Mouse (Mus musculus): ENCODE data around the gene Prkar1b. TPM values are rescaled to one million over a fixed set of nuclear protein-coding genes. Genes with fewer than 3 reads are reported as not detected.

Prkar1b gene
- polyA plus RNA-seq, 1 experiment from 2014 or later, result 207 TPM

DNA sequence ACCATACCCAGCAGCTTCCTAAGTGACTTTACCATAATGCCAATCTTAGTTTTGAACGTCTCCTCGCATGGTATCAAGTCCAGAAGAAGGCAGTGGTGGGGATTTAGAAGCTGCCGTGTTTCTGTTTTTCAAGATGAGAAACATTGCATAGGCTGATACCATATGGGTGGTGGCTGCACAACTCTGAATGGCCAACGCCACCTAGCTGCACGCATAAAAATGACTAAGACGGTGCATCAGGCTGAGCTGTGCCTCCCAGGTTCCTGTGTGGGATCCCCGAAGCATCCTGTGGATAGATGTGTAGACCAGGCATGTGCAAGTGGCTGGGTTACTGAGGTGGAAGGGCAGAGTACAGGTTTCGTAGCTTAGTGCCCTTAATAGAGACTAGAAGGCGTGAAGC lies 42.0 kb downstream of the Prkar1b start:
- H3K27ac ChIP-seq (ENCODE audit: low read depth, low read length), result no peak overlapping the region
- peaks cover 11% of the 10 kb centered on the region for H3K36me3 ChIP-seq (ENCODE audit: control insufficient read depth, insufficient read depth, low read length)
- H3K9ac ChIP-seq (replicated peaks; ENCODE audit: low read depth, low read length), result no peak overlapping the region
- no peak overlapping the region for H3K4me3 ChIP-seq (ENCODE audit: low read depth, low read length)
- H3K4me1 ChIP-seq (ENCODE audit: control insufficient read depth, insufficient read depth, low read length), result no peaks in the 10 kb centered on the region
- 77% methylated on average over 9 of the region's 9 CpGs for WGBS
- no peak for ATAC-seq (ENCODE audit: low read depth)
- no peak overlapping the region for H3K4me2 ChIP-seq (ENCODE audit: low read depth, low read length)
- no peaks in the 10 kb centered on the region for H3K9me3 ChIP-seq (ENCODE audit: control insufficient read depth, low read length)
- H3K27me3 ChIP-seq (ENCODE audit: control insufficient read depth, insufficient read depth, low read length), result no peaks in the 10 kb centered on the region

- Histone ChIP-seq H3K4me3 (ENCODE audit: low read depth, low read length) (no peak overlapping the region), H3K36me3 (ENCODE audit: control insufficient read depth, insufficient read depth, low read length) (peaks cover 2% of the 10 kb centered on the region; the same call in 1 of the 2 replicates), H3K9ac (replicated peaks; ENCODE audit: low read depth, low read length) (no peak overlapping the region), H3K4me2 (ENCODE audit: low read depth, low read length) (no peak overlapping the region), H3K27me3 (ENCODE audit: control insufficient read depth, insufficient read depth, low read length) (no peaks in the 10 kb centered on the region), H3K9me3 (ENCODE audit: control insufficient read depth, low read length) (no peaks in the 10 kb centered on the region), H3K27ac (ENCODE audit: low read depth, low read length) (no peak overlapping the region), H3K4me1 (ENCODE audit: control insufficient read depth, insufficient read depth, low read length) (no peaks in the 10 kb centered on the region)
- 73% methylated on average over 6 of the region's 6 CpGs for WGBS
- no peak for ATAC-seq (ENCODE audit: low read depth)
These were observed 48.0 kb downstream of the Prkar1b start for GRCm38 (mm10) chr5:139101783-139102182.

DNA sequence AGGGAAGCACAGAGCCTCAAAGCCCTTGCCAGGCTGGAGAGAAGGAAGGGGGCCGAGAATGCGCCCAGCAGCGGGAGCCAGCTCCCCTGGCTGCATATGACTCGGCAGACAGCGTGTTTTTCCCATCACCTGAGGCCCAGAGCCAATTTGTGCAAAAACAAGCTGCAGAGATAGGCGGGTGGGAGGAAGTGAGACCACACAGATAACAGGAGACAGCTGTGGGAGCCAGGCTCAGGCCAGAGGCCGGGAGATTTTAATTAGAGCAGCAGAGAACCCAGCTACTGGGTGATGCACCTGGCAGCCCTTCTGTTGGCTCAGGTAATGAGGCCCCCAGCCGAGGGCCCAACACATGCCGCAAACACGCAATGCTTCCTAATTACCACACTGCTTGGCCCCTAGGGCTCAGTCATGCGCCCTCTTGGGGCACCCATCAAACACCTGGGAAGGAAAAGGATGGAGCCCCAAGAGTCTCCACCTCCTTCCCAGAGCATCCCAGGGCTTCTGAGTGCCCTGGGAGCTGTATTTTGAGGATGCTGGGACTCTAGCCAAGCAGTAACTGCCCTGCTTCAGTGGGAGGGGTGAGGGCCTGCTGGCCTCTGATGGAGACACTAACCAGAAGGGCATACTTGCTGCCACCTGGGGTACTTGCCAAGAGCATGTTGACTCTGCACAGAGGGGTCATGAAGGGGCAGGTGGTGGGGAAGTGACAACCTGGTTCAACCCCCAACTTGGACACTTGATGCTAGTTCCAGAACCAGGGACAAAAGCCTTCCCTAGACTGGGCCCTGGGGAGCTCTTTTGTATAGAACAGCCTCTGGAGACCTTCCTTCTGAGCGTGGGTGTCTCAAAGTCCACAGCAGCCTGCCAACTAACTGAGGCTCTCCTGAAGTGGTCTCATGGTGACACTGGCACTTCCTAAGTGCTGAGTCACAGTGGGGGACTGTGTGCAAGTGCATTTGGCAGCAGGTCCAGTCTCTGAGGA lies 50.5 kb downstream of the Prkar1b start:
- H3K27ac ChIP-seq (ENCODE audit: low read depth, low read length), result no peak overlapping the region
- ATAC-seq (ENCODE audit: low read depth), result no peak
- H3K36me3 ChIP-seq (ENCODE audit: control insufficient read depth, insufficient read depth, low read length), result 0 out of 2 replicates have a peak, but pooled peaks cover 2% of the 10 kb centered on the region
- H3K9ac ChIP-seq (replicated peaks; ENCODE audit: low read depth, low read length), result no peak overlapping the region
- no peak overlapping the region for H3K4me2 ChIP-seq (ENCODE audit: low read depth, low read length)
- H3K27me3 ChIP-seq (ENCODE audit: control insufficient read depth, insufficient read depth, low read length), result no peaks in the 10 kb centered on the region
- H3K9me3 ChIP-seq (ENCODE audit: control insufficient read depth, low read length), result no peaks in the 10 kb centered on the region
- no peaks in the 10 kb centered on the region for H3K4me1 ChIP-seq (ENCODE audit: control insufficient read depth, insufficient read depth, low read length)
- H3K4me3 ChIP-seq (ENCODE audit: low read depth, low read length), result no peak overlapping the region
- WGBS, result 55% methylated on average over 12 of the region's 12 CpGs

GRCm38 (mm10) chr5:139095297-139096110 lies 54.3 kb downstream of the Prkar1b start:
- WGBS, result 78% methylated on average over 8 of the region's 8 CpGs
- no peaks in the 10 kb centered on the region for H3K9me3 ChIP-seq (ENCODE audit: control insufficient read depth, low read length)
- 0 out of 2 replicates have a peak, but pooled peaks cover 2% of the 10 kb centered on the region for H3K36me3 ChIP-seq (ENCODE audit: control insufficient read depth, insufficient read depth, low read length)
- H3K4me2 ChIP-seq (ENCODE audit: low read depth, low read length), result no peak overlapping the region
- no peaks in the 10 kb centered on the region for H3K27me3 ChIP-seq (ENCODE audit: control insufficient read depth, insufficient read depth, low read length)
- no peak for ATAC-seq (ENCODE audit: low read depth)
- no peak overlapping the region for H3K9ac ChIP-seq (replicated peaks; ENCODE audit: low read depth, low read length)
- no peak overlapping the region for H3K4me3 ChIP-seq (ENCODE audit: low read depth, low read length)
- no peaks in the 10 kb centered on the region for H3K4me1 ChIP-seq (ENCODE audit: control insufficient read depth, insufficient read depth, low read length)
- no peak overlapping the region for H3K27ac ChIP-seq (ENCODE audit: low read depth, low read length)

DNA sequence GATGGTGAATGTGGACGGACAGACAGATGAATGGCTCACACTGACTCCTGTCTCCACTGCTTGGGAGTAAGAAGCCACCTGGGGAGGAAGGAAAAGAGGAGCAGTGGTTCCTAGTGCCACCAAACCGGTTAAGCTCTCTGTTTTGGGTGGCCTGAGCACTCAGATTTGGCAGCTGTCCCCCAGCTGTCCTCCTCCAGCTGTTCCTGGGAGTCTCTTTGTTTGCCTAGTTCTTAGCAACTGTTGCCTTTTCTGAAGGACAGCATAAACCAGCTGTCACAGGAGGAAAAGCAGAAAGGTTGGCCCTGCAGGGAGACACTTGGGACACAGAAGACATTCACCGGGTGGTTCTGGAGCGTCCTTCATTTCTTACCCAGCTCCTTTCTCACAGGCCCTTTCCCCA lies 56.3 kb downstream of the Prkar1b start:
- Histone ChIP-seq H3K9me3 (ENCODE audit: control insufficient read depth, low read length) (no peaks in the 10 kb centered on the region), H3K9ac (replicated peaks; ENCODE audit: low read depth, low read length) (no peak overlapping the region), H3K4me1 (ENCODE audit: control insufficient read depth, insufficient read depth, low read length) (no peaks in the 10 kb centered on the region), H3K27me3 (ENCODE audit: control insufficient read depth, insufficient read depth, low read length) (no peaks in the 10 kb centered on the region), H3K36me3 (ENCODE audit: control insufficient read depth, insufficient read depth, low read length) (no peaks in the 10 kb centered on the region), H3K27ac (ENCODE audit: low read depth, low read length) (no peak overlapping the region), H3K4me3 (ENCODE audit: low read depth, low read length) (no peak overlapping the region), H3K4me2 (ENCODE audit: low read depth, low read length) (no peak overlapping the region)
- WGBS, result 73% methylated on average over 4 of the region's 4 CpGs
- ATAC-seq (ENCODE audit: low read depth), result no peak

GRCm38 (mm10) chr5:139091713-139092112 lies 58.1 kb downstream of the Prkar1b start:
- H3K36me3 ChIP-seq (ENCODE audit: control insufficient read depth, insufficient read depth, low read length), result no peaks in the 10 kb centered on the region
- H3K9me3 ChIP-seq (ENCODE audit: control insufficient read depth, low read length), result no peaks in the 10 kb centered on the region
- H3K9ac ChIP-seq (replicated peaks; ENCODE audit: low read depth, low read length), result no peak overlapping the region
- 86% methylated on average over 3 of the region's 3 CpGs for WGBS
- no peak overlapping the region for H3K27ac ChIP-seq (ENCODE audit: low read depth, low read length)
- H3K4me1 ChIP-seq (ENCODE audit: control insufficient read depth, insufficient read depth, low read length), result no peaks in the 10 kb centered on the region
- no peak for ATAC-seq (ENCODE audit: low read depth)
- H3K4me3 ChIP-seq (ENCODE audit: low read depth, low read length), result no peak overlapping the region
- H3K4me2 ChIP-seq (ENCODE audit: low read depth, low read length), result no peak overlapping the region
- H3K27me3 ChIP-seq (ENCODE audit: control insufficient read depth, insufficient read depth, low read length), result no peaks in the 10 kb centered on the region

- no peak for ATAC-seq (ENCODE audit: low read depth)
- Histone ChIP-seq H3K27ac (ENCODE audit: low read depth, low read length) (no peak overlapping the region), H3K4me1 (ENCODE audit: control insufficient read depth, insufficient read depth, low read length) (no peaks in the 10 kb centered on the region), H3K9ac (replicated peaks; ENCODE audit: low read depth, low read length) (no peak overlapping the region), H3K27me3 (ENCODE audit: control insufficient read depth, insufficient read depth, low read length) (no peaks in the 10 kb centered on the region), H3K36me3 (ENCODE audit: control insufficient read depth, insufficient read depth, low read length) (no peaks in the 10 kb centered on the region), H3K9me3 (ENCODE audit: control insufficient read depth, low read length) (no peaks in the 10 kb centered on the region), H3K4me3 (ENCODE audit: low read depth, low read length) (no peak overlapping the region), H3K4me2 (ENCODE audit: low read depth, low read length) (no peak overlapping the region)
- WGBS, result 71% methylated on average over 1 of the region's 1 CpGs
These were observed 59.6 kb downstream of the Prkar1b start for GRCm38 (mm10) chr5:139090162-139090561.

- Histone ChIP-seq H3K9me3 (ENCODE audit: control insufficient read depth, low read length) (no peaks in the 10 kb centered on the region), H3K36me3 (ENCODE audit: control insufficient read depth, insufficient read depth, low read length) (no peaks in the 10 kb centered on the region), H3K4me2 (ENCODE audit: low read depth, low read length) (no peak overlapping the region), H3K9ac (replicated peaks; ENCODE audit: low read depth, low read length) (no peak overlapping the region), H3K4me1 (ENCODE audit: control insufficient read depth, insufficient read depth, low read length) (no peaks in the 10 kb centered on the region), H3K27ac (ENCODE audit: low read depth, low read length) (no peak overlapping the region), H3K27me3 (ENCODE audit: control insufficient read depth, insufficient read depth, low read length) (no peaks in the 10 kb centered on the region), H3K4me3 (ENCODE audit: low read depth, low read length) (no peak overlapping the region)
- WGBS, result 87% methylated on average over 5 of the region's 5 CpGs
- ATAC-seq (ENCODE audit: low read depth), result no peak
These were observed 61.6 kb downstream of the Prkar1b start for GRCm38 (mm10) chr5:139088173-139088572.
